29 mouse cellular contexts compared by ENCODE assay signal in the genomic region with DNA sequence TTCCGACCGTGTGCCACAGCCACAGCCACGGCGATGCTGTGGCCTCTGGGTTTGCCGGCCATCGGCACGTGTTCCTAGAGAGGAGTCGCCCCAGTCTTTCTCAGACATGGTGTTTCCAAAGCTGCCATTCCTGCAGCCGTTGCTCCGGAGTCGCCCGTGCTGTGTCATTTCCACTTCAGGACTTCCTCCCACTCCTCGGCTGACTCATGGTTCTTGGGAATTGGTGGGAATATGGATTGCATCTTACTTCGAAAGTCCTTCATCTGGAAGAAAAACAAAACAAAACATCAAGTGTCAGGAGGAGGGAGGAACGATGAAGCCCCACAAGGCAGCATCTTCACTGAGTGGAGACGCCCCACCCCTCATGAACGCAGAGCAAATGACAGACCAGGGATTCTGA. TPM values are rescaled to one million over a fixed set of nuclear protein-coding genes. Genes with fewer than 3 reads are reported as not detected.
DNase-seq lines count a peak whose midpoint lies in the region; ATAC-seq lines count a peak whose summit lies in the region.
"Had no signal": no experiment of that assay in that cellular context is flagged by ENCODE, and none has a peak within 500 bp of the region (broad histone marks: within the 10 kb centered on the region; RNA-seq: fewer than 3 reads in every experiment).

No protein-coding gene starts in this region.

- peak overlapping the region; percentile 65 for H3K4me3 ChIP-seq in megakaryocyte, embryonic 14.5 days (replicated peaks)
- no peak overlapping the region for H3K4me3 ChIP-seq in liver, embryonic 12.5 days
- H3K4me3 ChIP-seq: embryonic facial prominence, embryonic 12.5 days; embryonic facial prominence, embryonic 15.5 days; forebrain, embryonic 12.5 days; forebrain, embryonic 15.5 days; heart, adult 2 months; heart, embryonic 10.5 days; heart, embryonic 13.5 days had no signal

- H3K27me3 ChIP-seq in megakaryocyte, embryonic 14.5 days (replicated peaks): no peaks in the 10 kb centered on the region
- H3K27me3 ChIP-seq in liver, embryonic 12.5 days (replicated peaks): no peaks in the 10 kb centered on the region
- H3K27me3 ChIP-seq: embryonic facial prominence, embryonic 12.5 days; forebrain, embryonic 12.5 days; forebrain, embryonic 15.5 days; Patski had no signal

- peak; percentile 79; the same call in 1 of the 2 replicates for ATAC-seq in frontal cortex, adult (ENCODE audit: low TSS enrichment)
- ATAC-seq in megakaryocyte, adult 5-6 weeks (ENCODE audit: poor library complexity, severe bottlenecking): no peak
- no peak for ATAC-seq in liver, embryonic 12.5 days
- ATAC-seq: forebrain, embryonic 15.5 days; hindbrain, postnatal 0 days; Patski had no signal

- DNase-seq in frontal cortex, postnatal 25 days (ENCODE audit: low spot score in 2 of 2): no peak
- peak; percentile 48 for DNase-seq in right cerebral cortex, postnatal 25 days
- DNase-seq in right cerebral cortex, postnatal 4 days: no peak
- DNase-seq: adrenal gland, postnatal 10 days; adrenal gland, postnatal 36 days; cerebellum, adult 11 months; cerebellum, adult 2 months; cerebellum, adult 9-11 months; cerebellum, postnatal 25 days; gastrocnemius, postnatal 10 days; gastrocnemius, postnatal 36 days; heart, adult 2 months; heart, postnatal 14 days; heart, postnatal 4 days had no signal

- H3K4me2 ChIP-seq in liver, embryonic 12.5 days: no peak overlapping the region
- H3K4me2 ChIP-seq: embryonic facial prominence, embryonic 12.5 days; embryonic facial prominence, embryonic 15.5 days; forebrain, embryonic 12.5 days; forebrain, embryonic 15.5 days; heart, embryonic 13.5 days; hindbrain, embryonic 14.5 days had no signal

- 88% methylated on average over 17 of the region's 17 CpGs for WGBS in liver, embryonic 12.5 days (ENCODE audit: insufficient replicate concordance)

- H3K4me1 ChIP-seq in megakaryocyte, embryonic 14.5 days: peaks cover 97% of the 10 kb centered on the region
- peaks cover 17% of the 10 kb centered on the region for H3K4me1 ChIP-seq in liver, embryonic 12.5 days
- H3K4me1 ChIP-seq: embryonic facial prominence, embryonic 12.5 days; forebrain, embryonic 15.5 days had no signal

- H3K9me3 ChIP-seq in megakaryocyte, embryonic 14.5 days: no peaks in the 10 kb centered on the region
- no peaks in the 10 kb centered on the region for H3K9me3 ChIP-seq in liver, embryonic 12.5 days (replicated peaks)
- H3K9me3 ChIP-seq: embryonic facial prominence, embryonic 12.5 days; embryonic facial prominence, embryonic 15.5 days; forebrain, embryonic 12.5 days; forebrain, embryonic 15.5 days; heart, embryonic 10.5 days; heart, embryonic 13.5 days had no signal

- no peak overlapping the region for H3K9ac ChIP-seq in liver, embryonic 12.5 days
- H3K9ac ChIP-seq: embryonic facial prominence, embryonic 12.5 days; embryonic facial prominence, embryonic 15.5 days; forebrain, embryonic 12.5 days; forebrain, embryonic 15.5 days; heart, embryonic 13.5 days; hindbrain, embryonic 14.5 days had no signal

- H3K36me3 ChIP-seq in megakaryocyte, embryonic 14.5 days (replicated peaks; ENCODE audit: low read length): peaks cover 89% of the 10 kb centered on the region
- peaks cover 20% of the 10 kb centered on the region for H3K36me3 ChIP-seq in liver, embryonic 12.5 days

- no peak overlapping the region for H3K27ac ChIP-seq in liver, embryonic 12.5 days
- H3K27ac ChIP-seq: embryonic facial prominence, embryonic 12.5 days; embryonic facial prominence, embryonic 15.5 days; forebrain, embryonic 12.5 days; forebrain, embryonic 15.5 days; heart, adult 2 months; heart, embryonic 10.5 days; heart, embryonic 13.5 days; hindbrain, embryonic 14.5 days; hindbrain, postnatal 0 days had no signal

RNA-seq across cellular contexts. Expression of gene Ldhal6b, which starts 7.4 kb away (rescaled TPM):
- polyA plus RNA-seq in megakaryocyte, embryonic 14.5 days (2012; ENCODE audit: insufficient read depth, low replicate concordance): not detected in 2 replicates
- 0.25 TPM in 1 of 2 replicates, not detected in the other for total RNA-seq in megakaryocyte, adult 5-6 weeks (2015)
- 0.11 TPM in 1 of 2 replicates, not detected in the other for total RNA-seq in megakaryocyte, adult 5-6 weeks (2017)
- not detected in 2 replicates for polyA plus RNA-seq in liver, embryonic 12.5 days (2016; fragmentation: Nextera tagmentation; extraction: Ambion mirVana)
- polyA plus RNA-seq: embryonic facial prominence, embryonic 15.5 days; forebrain, embryonic 15.5 days; heart, embryonic 10.5 days; heart, embryonic 13.5 days; heart, embryonic 16.5 days; hindbrain, embryonic 11.5 days; hindbrain, postnatal 0 days had no signal

RNA-seq across cellular contexts. Expression of gene Tmem242, which starts 28.9 kb away (rescaled TPM):
- polyA plus RNA-seq in megakaryocyte, embryonic 14.5 days (2012; ENCODE audit: insufficient read depth, low replicate concordance): 14.4 and 50.8 TPM in 2 replicates
- total RNA-seq in megakaryocyte, adult 5-6 weeks (2015): 39.9 and 40.9 TPM in 2 replicates
- 27.0 and 30.4 TPM in 2 replicates for total RNA-seq in megakaryocyte, adult 5-6 weeks (2017)
- polyA plus RNA-seq in liver, embryonic 12.5 days (2016; fragmentation: Nextera tagmentation; extraction: Ambion mirVana): 52.6 and 52.8 TPM in 2 replicates
